Mouse (Mus musculus) myocyte (in vitro differentiated cells): ENCODE results near the gene Slc5a10.

Source experiments
- POLR2A ChIP-seq: IDR thresholded peaks from one replicate; pipeline ENCODE4 v1.6.1; 2011; ENCODE audit warnings: low read depth, mild to moderate bottlenecking, control low read depth, moderate library complexity; ENCODE audit not compliant: insufficient read length
- TCF12 ChIP-seq: IDR thresholded peaks from one replicate; pipeline ENCODE4 v1.6.1; 2011; ENCODE audit warnings: mild to moderate bottlenecking, control low read depth; ENCODE audit not compliant: poor library complexity, insufficient read depth, severe bottlenecking

DNA sequence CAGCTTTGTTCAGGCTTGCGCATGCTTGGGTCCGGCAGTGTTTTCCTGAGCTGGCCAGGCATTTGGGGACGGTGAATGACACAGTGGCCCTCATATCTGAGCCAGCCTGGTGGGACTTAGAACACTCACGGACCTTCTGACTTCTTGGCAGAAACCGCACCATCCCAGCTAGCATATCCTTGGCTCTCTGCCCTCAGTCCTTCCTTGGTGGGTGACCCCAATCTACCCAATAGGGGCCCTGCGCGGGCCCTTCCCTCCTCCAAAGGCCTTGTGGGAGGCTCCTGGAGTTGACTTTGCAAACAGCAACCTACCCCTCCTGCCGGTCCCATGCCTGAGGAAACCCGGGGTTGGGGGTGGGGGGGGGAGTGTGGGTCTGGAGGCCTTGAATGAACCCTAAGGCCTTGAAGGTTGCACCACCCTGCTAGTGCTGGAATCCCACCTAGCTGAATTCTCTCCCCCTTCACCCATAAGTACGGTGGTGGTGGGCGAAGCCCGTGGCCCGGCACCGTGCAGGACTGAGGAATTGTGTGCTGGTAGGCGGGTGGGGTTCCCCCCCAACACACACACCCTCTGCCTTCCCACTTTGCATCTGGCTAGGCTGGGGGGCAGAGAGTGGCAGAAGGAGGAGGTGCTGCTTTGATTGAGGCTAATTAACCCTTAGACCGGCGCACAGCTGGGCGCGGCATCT, 46.3 kb downstream of the Slc5a10 start:
- TF ChIP-seq POLR2A (no peak), TCF12 (no peak)
